Mouse (Mus musculus): Measurements from ENCODE around the gene Nat14. TPM values are rescaled to one million over a fixed set of nuclear protein-coding genes. Genes with fewer than 3 reads are reported as not detected.

Gene Nat14
- polyA plus RNA-seq, 2 experiments, result 0.11 to 0.38 TPM

DNA sequence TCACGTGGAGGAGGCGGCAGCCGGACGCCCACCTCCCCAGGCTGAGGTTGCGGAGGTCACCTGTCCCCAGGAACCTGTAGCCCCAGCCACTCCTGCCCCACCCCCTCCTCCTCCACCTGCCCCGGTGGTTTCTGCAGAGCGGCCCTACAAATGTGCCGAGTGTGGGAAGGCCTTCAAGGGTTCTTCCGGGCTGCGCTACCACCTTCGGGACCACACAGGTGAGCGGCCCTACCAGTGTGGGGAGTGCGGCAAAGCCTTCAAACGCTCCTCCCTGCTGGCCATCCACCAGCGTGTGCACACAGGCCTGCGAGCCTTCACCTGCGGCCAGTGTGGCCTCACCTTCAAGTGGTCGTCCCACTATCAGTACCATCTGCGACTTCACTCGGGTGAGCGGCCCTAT lies 1.9 kb upstream of the Nat14 start:
- TF ChIP-seq EP300 (IDR thresholded peaks at IDR 0.05; ENCODE audit: low read depth), result no peak
- no peak for TF ChIP-seq CTCF (IDR thresholded peaks at IDR 0.05; ENCODE audit: low read depth)
- no peak for ATAC-seq (ENCODE audit: insufficient read depth)
- Histone ChIP-seq H3K4me3 (ENCODE audit: insufficient read depth in 1 of 2, low read depth in 2 of 2, low read length in 2 of 2) (no peak overlapping the region), H3K27me3 (ENCODE audit: control insufficient read depth, insufficient read depth, low read length) (peaks cover 22% of the 10 kb centered on the region), H3K4me2 (ENCODE audit: low read depth) (no peak overlapping the region), H3K4me1 (replicated peaks; ENCODE audit: control insufficient read depth in 2 of 2, insufficient read depth in 2 of 2, low read length in 1 of 2) (peaks cover 5 to 10% of the 10 kb centered on the region in 2 experiments), H3K9ac (replicated peaks) (no peak overlapping the region), H3K9me3 (ENCODE audit: control insufficient read depth, low read length) (no peaks in the 10 kb centered on the region), H3K36me3 (replicated peaks; ENCODE audit: control insufficient read depth, insufficient read depth, low read depth) (peaks cover 16% of the 10 kb centered on the region), H3K27ac (no peak overlapping the region)
- DNase-seq (ENCODE audit: low read depth in 3 of 3, low spot score in 3 of 3), result no peak
- 87% methylated on average over 21 of the region's 21 CpGs for WGBS (ENCODE audit: insufficient replicate concordance)

DNA sequence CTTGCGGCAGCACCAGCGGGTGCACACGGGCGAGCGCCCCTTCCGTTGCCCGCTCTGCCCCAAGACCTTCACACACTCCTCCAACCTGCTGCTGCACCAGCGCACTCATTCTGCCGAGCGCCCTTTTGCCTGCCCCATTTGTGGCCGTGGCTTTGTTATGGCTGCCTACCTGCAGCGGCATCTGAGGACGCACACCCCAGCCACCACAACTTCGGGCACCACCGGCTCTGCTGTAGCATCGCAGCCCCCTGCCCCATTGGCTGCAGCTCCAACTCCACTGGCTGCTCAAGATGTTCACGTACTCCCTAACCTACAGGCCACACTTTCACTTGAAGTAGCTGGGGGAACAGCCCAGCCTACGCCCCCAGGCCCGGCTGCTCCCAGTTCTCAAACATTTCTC lies 1.3 kb upstream of the Nat14 start:
- no peak overlapping the region for H3K4me3 ChIP-seq (ENCODE audit: insufficient read depth in 1 of 2, low read depth in 2 of 2, low read length in 2 of 2)
- no peak overlapping the region for H3K9ac ChIP-seq (replicated peaks)
- no peak for ATAC-seq (ENCODE audit: insufficient read depth)
- H3K4me2 ChIP-seq (ENCODE audit: low read depth), result no peak overlapping the region
- H3K27ac ChIP-seq, result no peak overlapping the region
- TF ChIP-seq EP300 (IDR thresholded peaks at IDR 0.05; ENCODE audit: low read depth), result no peak
- TF ChIP-seq CTCF (IDR thresholded peaks at IDR 0.05; ENCODE audit: low read depth), result no peak
- DNase-seq (ENCODE audit: low read depth in 3 of 3, low spot score in 3 of 3), result no peak
- no peaks in the 10 kb centered on the region for H3K9me3 ChIP-seq (ENCODE audit: control insufficient read depth, low read length)
- H3K27me3 ChIP-seq (ENCODE audit: control insufficient read depth, insufficient read depth, low read length), result peaks cover 22% of the 10 kb centered on the region
- 89% methylated on average over 17 of the region's 19 CpGs for WGBS (ENCODE audit: insufficient replicate concordance)
- peaks cover 16% of the 10 kb centered on the region for H3K36me3 ChIP-seq (replicated peaks; ENCODE audit: control insufficient read depth, insufficient read depth, low read depth)
- peaks cover 5 to 10% of the 10 kb centered on the region in 2 experiments for H3K4me1 ChIP-seq (replicated peaks; ENCODE audit: control insufficient read depth in 2 of 2, insufficient read depth in 2 of 2, low read length in 1 of 2)

DNA sequence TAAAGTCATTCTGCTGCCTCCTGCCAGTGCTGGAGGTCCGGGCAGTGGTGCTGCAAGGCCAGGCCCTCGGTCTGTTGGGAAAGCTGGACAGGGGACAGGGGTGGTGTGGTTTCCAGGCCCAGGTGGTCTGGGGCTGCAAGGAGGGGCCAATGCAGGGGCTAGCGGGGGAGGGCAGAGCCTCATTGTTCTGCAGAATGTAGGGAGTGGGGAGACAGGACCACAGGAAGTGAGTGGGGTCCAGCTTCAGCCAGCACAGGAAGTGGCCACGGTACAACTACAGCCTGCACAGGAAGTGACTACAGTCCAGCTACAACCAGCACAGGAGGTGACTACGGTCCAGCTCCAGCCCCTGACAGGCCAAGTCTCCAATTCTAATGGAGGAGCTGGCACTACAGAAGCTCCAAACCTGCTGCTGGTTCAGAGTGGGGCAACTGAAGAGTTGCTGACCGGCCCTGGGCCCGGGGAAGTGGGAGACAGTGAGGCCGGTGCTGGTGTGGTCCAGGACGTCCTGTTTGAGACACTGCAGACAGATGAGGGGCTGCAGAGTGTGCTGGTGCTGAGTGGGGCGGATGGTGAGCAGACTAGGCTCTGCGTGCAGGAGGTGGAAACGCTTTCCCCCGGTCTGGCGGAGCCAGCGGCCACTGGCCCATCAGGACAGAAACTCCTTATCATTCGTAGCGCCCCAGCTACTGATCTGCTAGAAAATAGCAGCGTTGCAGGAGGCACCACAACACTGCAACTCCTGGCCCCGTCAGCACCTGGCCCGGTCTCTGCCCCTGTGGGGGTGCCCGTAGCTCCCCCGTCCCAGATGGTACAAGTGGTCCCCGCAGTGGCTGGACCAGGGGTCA lies 628 bp upstream of the Nat14 start:
- DNase-seq (ENCODE audit: low read depth in 3 of 3, low spot score in 3 of 3), result no peak
- Histone ChIP-seq H3K4me2 (ENCODE audit: low read depth) (0 out of 2 replicates have a peak overlapping the region, but pooled peaks have one; percentile 6), H3K27ac (no peak overlapping the region), H3K27me3 (ENCODE audit: control insufficient read depth, insufficient read depth, low read length) (peaks cover 22% of the 10 kb centered on the region), H3K9ac (replicated peaks) (no peak overlapping the region), H3K36me3 (replicated peaks; ENCODE audit: control insufficient read depth, insufficient read depth, low read depth) (peaks cover 16% of the 10 kb centered on the region), H3K9me3 (ENCODE audit: control insufficient read depth, low read length) (no peaks in the 10 kb centered on the region), H3K4me3 (ENCODE audit: insufficient read depth in 1 of 2, low read depth in 2 of 2, low read length in 2 of 2) (no peak overlapping the region), H3K4me1 (replicated peaks; ENCODE audit: control insufficient read depth in 2 of 2, insufficient read depth in 2 of 2, low read length in 1 of 2) (peaks cover under 1 to 6% of the 10 kb centered on the region in 2 experiments)
- no peak for ATAC-seq (ENCODE audit: insufficient read depth)
- TF ChIP-seq EP300 (IDR thresholded peaks at IDR 0.05; ENCODE audit: low read depth) (no peak), CTCF (IDR thresholded peaks at IDR 0.05; ENCODE audit: low read depth) (no peak)
- 26% methylated on average over 23 of the region's 23 CpGs for WGBS (ENCODE audit: insufficient replicate concordance)

DNA sequence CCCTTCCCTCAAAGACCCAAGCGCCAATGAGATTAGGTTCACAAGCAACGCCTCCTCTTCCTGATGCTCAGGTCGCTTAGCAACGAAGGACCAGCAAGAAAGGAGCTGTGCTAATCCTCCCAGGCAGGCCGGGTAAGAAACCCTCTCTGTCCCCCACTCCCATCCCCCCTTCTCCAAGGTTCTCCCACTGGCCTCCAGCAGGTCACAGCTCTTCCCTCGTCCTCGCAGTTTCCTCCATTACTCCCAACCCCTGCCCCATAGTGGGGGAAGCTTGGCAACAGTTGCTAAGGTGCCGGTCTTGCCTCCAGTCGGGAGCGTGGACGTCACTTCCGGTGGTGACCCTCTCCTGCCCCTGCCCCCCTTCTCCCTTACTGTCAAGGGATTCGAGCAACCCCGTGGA lies 680 bp downstream of the Nat14 start:
- 2% methylated on average over 14 of the region's 14 CpGs for WGBS (ENCODE audit: insufficient replicate concordance)
- no peak overlapping the region for H3K9ac ChIP-seq (replicated peaks)
- ATAC-seq (ENCODE audit: insufficient read depth) (no peak), DNase-seq (ENCODE audit: low read depth in 3 of 3, low spot score in 3 of 3) (no peak)
- TF ChIP-seq CTCF (IDR thresholded peaks at IDR 0.05; ENCODE audit: low read depth) (no peak), EP300 (IDR thresholded peaks at IDR 0.05; ENCODE audit: low read depth) (no peak)
- H3K36me3 ChIP-seq (replicated peaks; ENCODE audit: control insufficient read depth, insufficient read depth, low read depth), result peaks cover 15% of the 10 kb centered on the region
- H3K4me1 ChIP-seq (replicated peaks; ENCODE audit: control insufficient read depth in 2 of 2, insufficient read depth in 2 of 2, low read length in 1 of 2), result no peaks in the 10 kb centered on the region; a peak in 1 of 4 replicates
- H3K9me3 ChIP-seq (ENCODE audit: control insufficient read depth, low read length), result no peaks in the 10 kb centered on the region
- H3K4me2 ChIP-seq (ENCODE audit: low read depth), result peak overlapping the region; percentile 31; the same call in 1 of the 2 replicates
- H3K4me3 ChIP-seq (ENCODE audit: insufficient read depth in 1 of 2, low read depth in 2 of 2, low read length in 2 of 2), result no peak overlapping the region
- H3K27me3 ChIP-seq (ENCODE audit: control insufficient read depth, insufficient read depth, low read length), result peaks cover 22% of the 10 kb centered on the region
- H3K27ac ChIP-seq, result no peak overlapping the region

DNA sequence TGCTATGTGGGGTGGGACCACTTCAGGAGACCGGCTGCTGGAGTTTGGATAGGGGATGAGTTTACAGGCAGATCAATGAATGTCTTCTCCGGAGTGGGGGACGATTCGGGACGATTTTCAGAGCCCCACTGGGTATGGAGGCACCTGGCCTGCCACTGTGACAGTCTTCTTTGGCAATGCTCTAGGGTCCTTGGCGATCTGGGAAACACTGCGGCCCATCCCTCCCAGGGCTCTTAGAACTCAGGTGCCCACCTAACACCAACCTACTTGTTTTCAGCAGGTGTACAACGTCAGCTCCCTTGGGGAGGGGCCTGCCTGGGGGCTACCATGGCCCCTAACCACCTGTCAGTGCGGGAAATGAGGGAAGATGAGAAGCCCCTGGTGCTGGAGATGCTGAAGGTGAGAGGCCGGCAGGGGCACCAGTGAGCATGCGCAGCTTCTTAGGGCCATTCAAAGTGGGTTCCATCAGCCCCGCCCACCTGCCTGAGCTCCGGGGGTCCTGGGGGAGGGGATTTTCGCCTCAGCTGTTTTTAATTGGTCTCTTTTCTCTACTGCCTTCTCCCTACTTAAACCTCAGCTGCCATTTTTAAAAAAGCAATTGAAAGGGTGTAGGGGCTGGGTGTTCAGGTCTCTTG lies 1.2 kb downstream of the Nat14 start:
- no peak for TF ChIP-seq EP300 (IDR thresholded peaks at IDR 0.05; ENCODE audit: low read depth)
- peak; percentile 27; the same call in 1 of the 2 replicates for TF ChIP-seq CTCF (IDR thresholded peaks at IDR 0.05; ENCODE audit: low read depth)
- Histone ChIP-seq H3K9ac (replicated peaks) (no peak overlapping the region), H3K27ac (no peak overlapping the region), H3K9me3 (ENCODE audit: control insufficient read depth, low read length) (no peaks in the 10 kb centered on the region), H3K4me1 (replicated peaks; ENCODE audit: control insufficient read depth in 2 of 2, insufficient read depth in 2 of 2, low read length in 1 of 2) (no peaks in the 10 kb centered on the region; a peak in 1 of 4 replicates), H3K36me3 (replicated peaks; ENCODE audit: control insufficient read depth, insufficient read depth, low read depth) (peaks cover 14% of the 10 kb centered on the region), H3K4me3 (ENCODE audit: insufficient read depth in 1 of 2, low read depth in 2 of 2, low read length in 2 of 2) (no peak overlapping the region), H3K27me3 (ENCODE audit: control insufficient read depth, insufficient read depth, low read length) (peaks cover 22% of the 10 kb centered on the region), H3K4me2 (ENCODE audit: low read depth) (peak overlapping the region; percentile 31; the same call in 1 of the 2 replicates)
- DNase-seq (ENCODE audit: low read depth in 3 of 3, low spot score in 3 of 3) (no peak), ATAC-seq (ENCODE audit: insufficient read depth) (no peak)
- 5% methylated on average over 14 of the region's 14 CpGs for WGBS (ENCODE audit: insufficient replicate concordance)

Measured in liver, embryonic 14.5 days (tissue).